Mouse (Mus musculus) liver (tissue): ENCODE results near the gene Spns3.

Experiments used
- DNase-seq: peaks from one replicate; pipeline ENCODE4 v3.0.0-alpha.2; 2020; ENCODE audit warnings: mixed read lengths

The Spns3 gene

GRCm38 (mm10) chr11:72514967-72515366 lies 35.3 kb downstream of the Spns3 start:
- DNase-seq, result no peak

DNA sequence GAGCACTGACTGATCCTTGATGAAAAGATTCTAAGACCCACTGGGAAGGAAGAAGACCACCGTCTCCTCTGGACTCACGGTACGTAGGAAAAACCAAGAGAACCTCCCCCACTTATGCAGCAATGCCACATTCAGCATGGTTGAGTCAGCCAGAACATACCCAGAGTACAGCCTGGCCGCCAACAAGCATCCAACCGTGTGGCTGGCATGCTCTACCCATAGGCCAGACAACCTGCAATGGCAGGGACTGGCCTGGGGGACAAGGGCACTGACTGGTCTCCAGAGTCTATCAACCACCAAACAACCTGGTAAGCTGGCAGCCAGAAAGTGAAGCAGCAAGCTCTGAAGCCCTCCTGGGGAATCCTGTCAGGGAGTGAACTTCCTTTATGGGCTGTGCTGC lies 41.7 kb downstream of the Spns3 start:
- DNase-seq, result no peak

GRCm38 (mm10) chr11:72507651-72508050 lies 42.7 kb downstream of the Spns3 start:
- no peak for DNase-seq

GRCm38 (mm10) chr11:72504016-72504797 lies 46.1 kb downstream of the Spns3 start:
- DNase-seq, result no peak

DNA sequence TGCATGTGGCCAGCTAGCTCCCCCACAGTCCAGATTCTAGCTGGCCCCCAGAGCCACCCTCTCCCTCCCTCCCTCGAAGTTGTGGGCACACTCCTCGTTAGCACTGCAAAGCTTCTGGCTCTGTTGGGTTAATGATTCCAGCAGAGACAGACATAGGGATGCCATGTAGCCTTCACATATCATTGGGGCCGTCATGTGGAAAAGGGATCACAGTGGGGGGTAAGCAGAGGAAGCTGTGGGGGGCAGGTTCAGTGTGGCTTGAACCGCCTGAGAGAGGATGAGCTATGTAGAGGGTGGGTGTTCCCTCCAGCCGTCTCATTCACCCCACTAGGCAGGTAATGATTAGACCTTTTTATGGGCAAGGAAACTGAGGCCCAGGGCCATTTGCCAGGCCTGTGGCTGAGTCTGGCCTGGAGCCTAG lies 46.8 kb downstream of the Spns3 start:
- no peak for DNase-seq

DNA sequence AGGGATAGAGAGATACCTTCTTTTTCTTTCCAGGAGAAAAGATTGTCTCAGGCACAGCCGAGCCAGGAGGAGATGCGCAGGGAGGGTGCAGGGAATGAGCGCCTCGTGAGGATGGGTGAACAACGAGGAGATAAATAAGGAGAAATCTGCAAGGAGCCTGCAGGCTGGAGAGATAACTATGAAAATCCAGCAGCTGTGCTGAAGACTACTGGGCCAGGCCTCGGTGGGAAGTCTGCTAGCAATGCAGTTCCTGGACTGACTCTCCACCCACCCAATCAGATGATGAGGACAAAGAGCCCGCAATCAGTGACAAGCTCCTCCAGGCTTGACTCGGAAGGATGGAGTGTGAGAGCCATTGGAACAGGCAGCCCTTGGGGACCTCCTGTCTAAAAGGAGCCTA lies 48.1 kb downstream of the Spns3 start:
- no peak for DNase-seq

DNA sequence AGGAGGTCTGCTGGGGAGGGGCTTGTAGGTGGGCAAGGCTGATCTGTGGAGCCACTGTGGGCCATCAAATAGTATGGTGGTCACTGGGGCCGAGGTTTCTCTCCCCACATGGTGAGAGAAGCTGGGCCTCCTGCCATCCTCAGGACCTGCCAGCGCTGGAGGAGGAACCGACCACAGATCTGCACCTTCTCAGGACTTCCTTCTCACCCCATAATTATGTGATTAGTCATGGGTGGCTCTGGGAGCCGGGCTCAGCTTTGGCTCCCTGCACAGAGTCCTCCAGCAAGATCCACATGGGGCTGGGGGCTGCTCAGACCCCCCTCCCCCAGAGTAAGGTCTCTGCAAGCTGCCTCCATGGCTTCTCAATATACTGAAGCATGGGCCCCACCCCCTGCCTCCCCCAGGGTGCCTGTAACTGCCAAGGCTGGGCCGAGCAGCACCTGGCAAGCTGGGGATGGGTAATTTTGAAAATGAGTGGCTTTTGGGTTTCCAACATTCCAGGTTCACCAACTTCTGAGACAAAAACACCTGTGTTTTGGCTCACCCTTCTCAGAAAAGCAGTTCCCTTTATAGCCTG lies 48.8 kb downstream of the Spns3 start:
- no peak for DNase-seq

- no peak for DNase-seq
These were observed 50.2 kb downstream of the Spns3 start for GRCm38 (mm10) chr11:72500139-72500538.

GRCm38 (mm10) chr11:72497367-72497766 lies 52.9 kb downstream of the Spns3 start:
- no peak for DNase-seq

- DNase-seq, result no peak
These were observed 53.5 kb downstream of the Spns3 start for GRCm38 (mm10) chr11:72496775-72497174.

DNA sequence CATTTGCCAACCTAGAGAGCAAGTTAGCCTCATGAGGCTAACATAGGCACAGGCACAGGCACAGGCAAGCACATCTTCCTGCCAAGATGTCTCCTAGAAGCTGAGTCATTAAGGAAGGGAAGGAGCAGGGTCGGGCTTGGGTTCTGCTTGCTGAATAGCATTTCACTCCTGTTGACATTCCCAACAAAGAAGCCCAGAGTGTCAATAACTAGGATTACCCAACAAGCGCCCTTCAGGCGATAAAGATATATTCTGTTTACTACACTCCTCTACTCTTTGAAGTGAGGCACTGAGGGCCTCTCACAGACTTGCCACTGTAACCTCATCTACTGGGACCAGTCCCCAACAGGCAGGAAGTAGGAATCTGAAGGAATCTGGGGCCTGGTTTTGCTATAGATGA lies 54.2 kb downstream of the Spns3 start:
- DNase-seq, result no peak

GRCm38 (mm10) chr11:72494046-72494988 lies 56.0 kb downstream of the Spns3 start:
- DNase-seq, result no peak

DNA sequence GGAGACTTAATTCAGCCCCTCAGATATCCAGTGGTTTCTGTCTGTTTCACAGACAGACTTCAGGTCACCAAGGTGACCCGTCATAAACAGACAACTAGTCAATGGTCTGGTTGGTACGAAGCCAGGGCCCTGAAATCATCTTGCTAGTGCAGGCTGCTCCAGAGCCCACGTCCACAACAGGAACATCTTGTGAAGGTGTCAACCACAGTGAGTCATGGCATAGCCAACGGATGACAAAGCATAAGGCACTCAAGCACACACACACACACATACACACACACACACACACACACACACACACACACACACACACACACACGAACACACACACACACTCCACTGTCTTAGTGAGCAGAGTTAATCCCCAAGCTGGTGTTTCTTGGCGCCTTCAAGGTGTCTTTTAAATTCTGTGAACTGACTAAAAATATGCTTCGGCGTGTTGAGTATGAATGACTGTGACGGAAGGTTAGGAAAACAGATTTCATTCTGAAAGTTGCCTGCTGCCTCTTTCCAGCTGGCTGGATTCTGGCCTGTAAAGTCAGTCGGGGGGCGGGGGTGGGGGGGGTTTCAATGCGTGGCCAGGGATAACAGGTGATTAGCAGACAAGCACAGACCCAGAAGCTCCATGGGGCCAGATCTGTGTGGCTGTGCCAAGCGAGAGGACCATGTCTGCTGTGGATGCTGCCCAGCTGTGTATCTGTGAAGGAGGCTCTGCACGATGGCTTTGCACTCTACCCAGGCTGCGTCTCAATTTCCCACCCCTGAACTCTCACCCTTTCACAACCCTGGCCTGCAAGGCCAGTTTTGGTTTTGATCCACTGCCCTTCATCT lies 59.0 kb downstream of the Spns3 start:
- no peak for DNase-seq

DNA sequence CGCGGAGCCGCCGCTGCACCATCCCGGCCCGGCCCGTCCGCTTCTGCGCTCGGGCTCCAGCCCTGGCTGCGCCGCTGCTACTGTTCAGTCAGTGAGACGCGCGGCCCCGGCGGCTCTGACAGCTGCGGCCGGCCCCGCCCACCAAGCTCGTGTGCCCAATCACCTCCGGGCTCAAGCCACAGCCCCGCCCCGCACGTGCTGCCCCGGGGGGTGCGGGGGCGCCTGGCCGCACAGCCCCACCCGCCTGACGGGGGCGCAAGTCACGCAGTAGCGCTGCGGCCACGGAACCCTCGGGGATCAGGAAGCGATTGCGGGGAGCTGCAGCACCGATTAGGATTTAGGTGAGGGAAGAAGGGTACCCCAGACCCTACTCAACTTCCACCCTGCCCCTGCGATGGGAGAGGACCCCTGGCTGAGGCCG lies 60.4 kb downstream of the Spns3 start, which contains the start of gene Spns2:
Gene Spns2, minus strand, starts transcription at position 24 of the 421 bp plus-strand sequence.
- peak; percentile 89 for DNase-seq

DNA sequence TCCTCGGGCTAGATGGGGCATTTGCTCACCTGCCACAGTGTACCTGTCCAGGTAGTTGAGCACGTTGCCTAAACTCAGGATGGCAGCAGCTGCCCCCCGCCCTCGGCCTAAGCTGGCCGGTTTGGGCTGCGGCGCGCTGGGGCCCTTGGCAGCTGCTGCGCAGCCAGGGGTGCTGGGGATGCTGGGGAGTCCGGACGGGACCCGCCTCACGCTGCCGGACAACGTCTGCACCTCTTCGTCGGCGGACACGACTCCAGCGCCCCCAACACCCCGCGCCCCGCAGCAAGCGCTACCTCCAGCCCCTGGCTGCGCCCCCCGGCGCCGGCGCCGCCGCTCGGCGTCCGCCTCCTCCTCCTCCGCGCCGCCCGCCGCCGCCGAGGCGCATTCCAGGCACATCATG lies 60.9 kb downstream of the Spns3 start:
- no peak for DNase-seq

DNA sequence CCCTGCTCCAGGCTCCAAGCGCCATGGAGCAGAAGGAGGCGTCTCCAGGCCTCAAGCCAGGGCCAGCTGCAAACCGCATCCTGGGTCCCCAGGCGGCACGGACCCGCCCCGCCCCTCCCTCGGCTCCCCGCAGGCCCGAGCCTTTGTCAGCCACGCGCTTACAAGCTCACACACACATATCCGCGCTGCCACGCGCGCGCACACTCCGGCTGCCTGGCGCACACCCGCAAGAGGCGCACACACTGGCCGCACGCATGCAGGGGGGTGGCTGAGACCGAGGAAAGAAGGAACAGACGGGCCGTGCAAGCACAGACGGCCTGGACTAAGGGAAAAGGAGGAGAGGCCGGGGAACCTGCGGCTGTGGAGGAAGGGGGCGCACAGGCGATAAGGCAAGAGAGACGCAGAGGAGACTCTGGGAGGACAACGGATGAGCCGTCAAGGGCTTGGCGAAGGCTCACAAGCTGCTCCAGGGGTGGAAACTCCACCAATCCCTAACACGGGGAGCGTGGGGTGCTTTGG lies 61.5 kb downstream of the Spns3 start:
- DNase-seq, result peak; percentile 45

- no peak for DNase-seq
These were observed 62.6 kb downstream of the Spns3 start for GRCm38 (mm10) chr11:72487739-72488138.

- DNase-seq, result no peak
These were observed 63.1 kb downstream of the Spns3 start for GRCm38 (mm10) chr11:72487171-72487570.

GRCm38 (mm10) chr11:72485960-72486359 lies 64.3 kb downstream of the Spns3 start:
- DNase-seq, result no peak

DNA sequence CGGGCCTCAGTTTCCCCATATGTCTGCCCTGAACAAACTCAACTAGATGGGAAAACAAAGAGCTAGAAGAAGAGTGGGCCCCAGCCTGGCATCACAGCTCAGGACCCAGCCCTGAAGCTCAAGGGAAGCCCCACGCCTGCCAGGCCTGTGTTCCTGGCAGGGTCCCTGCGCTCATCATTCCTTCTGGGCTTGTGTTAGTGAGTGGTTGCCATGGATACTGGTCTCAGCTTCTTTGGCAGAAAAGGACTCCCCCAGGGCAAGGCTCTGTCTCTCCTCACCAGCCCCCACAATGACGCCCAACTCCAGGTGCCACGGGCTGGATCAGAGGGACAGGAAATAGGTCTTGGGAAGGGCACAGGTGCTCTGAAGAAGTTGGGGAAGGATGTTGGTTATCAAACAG lies 65.1 kb downstream of the Spns3 start:
- DNase-seq, result no peak

DNA sequence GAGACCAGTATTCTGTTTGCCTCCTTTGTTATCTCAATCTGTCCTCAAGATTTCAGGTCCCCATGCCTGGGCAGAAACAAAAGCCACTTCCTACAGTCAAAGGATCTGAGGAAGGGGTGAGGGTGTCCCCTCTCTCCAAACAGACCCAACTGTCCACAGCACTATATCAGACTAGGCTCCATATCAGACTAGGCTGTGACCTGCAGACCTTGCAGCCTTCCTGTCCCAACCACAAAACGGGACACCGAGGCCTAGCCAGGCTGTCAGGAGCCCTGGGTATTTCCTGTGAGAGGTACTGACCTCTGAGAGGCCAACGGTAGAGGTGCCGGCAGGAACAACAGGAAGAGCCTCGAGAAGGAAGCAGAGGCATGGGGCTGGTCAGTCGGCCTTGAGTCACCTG lies 65.8 kb downstream of the Spns3 start:
- peak; percentile 28 for DNase-seq

- DNase-seq, result peak; percentile 71
These were observed 68.4 kb downstream of the Spns3 start for GRCm38 (mm10) chr11:72481952-72482351.
